Mouse (Mus musculus): ENCODE measurements at regions not wholly inside any gene's neighbourhood (a gene's known extent, or its start where the extent isn't known, plus 50 kb on each side); places are given as distances from the start of the nearest gene placed in this dataset.

GRCm38 (mm10) chr8:93627626-93628025 is 92.0 kb upstream of the Ces5a start:
- Histone ChIP-seq H3K4me3 (ENCODE audit: low read depth, low read length) (no peak overlapping the region), H3K9me3 (ENCODE audit: control insufficient read depth, low read length) (no peaks in the 10 kb centered on the region), H3K4me2 (replicated peaks; ENCODE audit: low read depth) (no peak overlapping the region), H3K27me3 (ENCODE audit: control insufficient read depth, insufficient read depth, low read length) (no peaks in the 10 kb centered on the region), H3K27ac (replicated peaks) (no peak overlapping the region), H3K9ac (ENCODE audit: low read length) (no peak overlapping the region), H3K4me1 (replicated peaks; ENCODE audit: control insufficient read depth, insufficient read depth) (0 out of 2 replicates have a peak, but pooled peaks cover 2% of the 10 kb centered on the region), H3K36me3 (ENCODE audit: control insufficient read depth, insufficient read depth, low read length) (no peaks in the 10 kb centered on the region)
- WGBS = 68% methylated on average over 6 of the region's 6 CpGs
- TF ChIP-seq CTCF (IDR thresholded peaks at IDR 0.05; ENCODE audit: low read depth) = no peak
- TF ChIP-seq EP300 (optimal IDR thresholded peaks at IDR 0.05) = no peak
- ATAC-seq (ENCODE audit: low FRiP score, low TSS enrichment) (no peak), DNase-seq (ENCODE audit: low spot score) (no peak)

GRCm38 (mm10) chr8:93632896-93633295 is 97.3 kb upstream of the Ces5a start:
- Histone ChIP-seq H3K9me3 (ENCODE audit: control insufficient read depth, low read length) (no peaks in the 10 kb centered on the region), H3K27me3 (ENCODE audit: control insufficient read depth, insufficient read depth, low read length) (no peaks in the 10 kb centered on the region), H3K9ac (ENCODE audit: low read length) (no peak overlapping the region), H3K27ac (replicated peaks) (no peak overlapping the region), H3K4me2 (replicated peaks; ENCODE audit: low read depth) (no peak overlapping the region), H3K4me1 (replicated peaks; ENCODE audit: control insufficient read depth, insufficient read depth) (no peaks in the 10 kb centered on the region), H3K4me3 (ENCODE audit: low read depth, low read length) (no peak overlapping the region), H3K36me3 (ENCODE audit: control insufficient read depth, insufficient read depth, low read length) (no peaks in the 10 kb centered on the region)
- ATAC-seq (ENCODE audit: low FRiP score, low TSS enrichment) (no peak), DNase-seq (ENCODE audit: low spot score) (no peak)
- TF ChIP-seq CTCF (IDR thresholded peaks at IDR 0.05; ENCODE audit: low read depth) (no peak), EP300 (optimal IDR thresholded peaks at IDR 0.05) (no peak)
- WGBS = 74% methylated on average over 8 of the region's 8 CpGs

GRCm38 (mm10) chr8:93642770-93643169 is 107.1 kb upstream of the Ces5a start:
- no peak for TF ChIP-seq EP300 (optimal IDR thresholded peaks at IDR 0.05)
- TF ChIP-seq CTCF (IDR thresholded peaks at IDR 0.05; ENCODE audit: low read depth) = no peak
- Histone ChIP-seq H3K9me3 (ENCODE audit: control insufficient read depth, low read length) (no peaks in the 10 kb centered on the region), H3K9ac (ENCODE audit: low read length) (no peak overlapping the region), H3K27ac (replicated peaks) (no peak overlapping the region), H3K4me2 (replicated peaks; ENCODE audit: low read depth) (no peak overlapping the region), H3K27me3 (ENCODE audit: control insufficient read depth, insufficient read depth, low read length) (no peaks in the 10 kb centered on the region), H3K4me3 (ENCODE audit: low read depth, low read length) (no peak overlapping the region), H3K36me3 (ENCODE audit: control insufficient read depth, insufficient read depth, low read length) (no peaks in the 10 kb centered on the region), H3K4me1 (replicated peaks; ENCODE audit: control insufficient read depth, insufficient read depth) (no peaks in the 10 kb centered on the region)
- no peak for DNase-seq (ENCODE audit: low spot score)
- WGBS = 60% methylated on average over 2 of the region's 2 CpGs
- ATAC-seq (ENCODE audit: low FRiP score, low TSS enrichment) = no peak

- Histone ChIP-seq H3K4me3 (ENCODE audit: low read depth, low read length) (no peak overlapping the region), H3K4me1 (replicated peaks; ENCODE audit: control insufficient read depth, insufficient read depth) (no peaks in the 10 kb centered on the region), H3K27ac (replicated peaks) (no peak overlapping the region), H3K36me3 (ENCODE audit: control insufficient read depth, insufficient read depth, low read length) (no peaks in the 10 kb centered on the region), H3K9ac (ENCODE audit: low read length) (no peak overlapping the region), H3K9me3 (ENCODE audit: control insufficient read depth, low read length) (no peaks in the 10 kb centered on the region), H3K27me3 (ENCODE audit: control insufficient read depth, insufficient read depth, low read length) (no peaks in the 10 kb centered on the region), H3K4me2 (replicated peaks; ENCODE audit: low read depth) (no peak overlapping the region)
- DNase-seq (ENCODE audit: low spot score) (no peak), ATAC-seq (ENCODE audit: low FRiP score, low TSS enrichment) (no peak)
- TF ChIP-seq EP300 (optimal IDR thresholded peaks at IDR 0.05) (no peak), CTCF (IDR thresholded peaks at IDR 0.05; ENCODE audit: low read depth) (no peak)
- WGBS = 57% methylated on average over 4 of the region's 4 CpGs
Measured at GRCm38 (mm10) chr8:93643471-93644215, 108.0 kb upstream of the Ces5a start.

GRCm38 (mm10) chr8:93653421-93653820 is 117.8 kb upstream of the Ces5a start:
- no peaks in the 10 kb centered on the region for H3K36me3 ChIP-seq (ENCODE audit: control insufficient read depth, insufficient read depth, low read length)
- no peak overlapping the region for H3K4me2 ChIP-seq (replicated peaks; ENCODE audit: low read depth)
- H3K27me3 ChIP-seq (ENCODE audit: control insufficient read depth, insufficient read depth, low read length) = no peaks in the 10 kb centered on the region
- no peaks in the 10 kb centered on the region for H3K9me3 ChIP-seq (ENCODE audit: control insufficient read depth, low read length)
- ATAC-seq (ENCODE audit: low FRiP score, low TSS enrichment) (no peak), DNase-seq (ENCODE audit: low spot score) (no peak)
- no peaks in the 10 kb centered on the region for H3K4me1 ChIP-seq (replicated peaks; ENCODE audit: control insufficient read depth, insufficient read depth)
- TF ChIP-seq EP300 (optimal IDR thresholded peaks at IDR 0.05) (no peak), CTCF (IDR thresholded peaks at IDR 0.05; ENCODE audit: low read depth) (no peak)
- WGBS = 92% methylated on average over 2 of the region's 2 CpGs
- no peak overlapping the region for H3K9ac ChIP-seq (ENCODE audit: low read length)
- no peak overlapping the region for H3K4me3 ChIP-seq (ENCODE audit: low read depth, low read length)
- H3K27ac ChIP-seq (replicated peaks) = no peak overlapping the region

- TF ChIP-seq CTCF (IDR thresholded peaks at IDR 0.05; ENCODE audit: low read depth) (no peak), EP300 (optimal IDR thresholded peaks at IDR 0.05) (no peak)
- no peaks in the 10 kb centered on the region for H3K9me3 ChIP-seq (ENCODE audit: control insufficient read depth, low read length)
- ATAC-seq (ENCODE audit: low FRiP score, low TSS enrichment) = no peak
- no peak overlapping the region for H3K4me3 ChIP-seq (ENCODE audit: low read depth, low read length)
- H3K9ac ChIP-seq (ENCODE audit: low read length) = no peak overlapping the region
- no peak overlapping the region for H3K4me2 ChIP-seq (replicated peaks; ENCODE audit: low read depth)
- 75% methylated on average over 14 of the region's 14 CpGs for WGBS
- no peak overlapping the region for H3K27ac ChIP-seq (replicated peaks)
- DNase-seq (ENCODE audit: low spot score) = no peak
- H3K27me3 ChIP-seq (ENCODE audit: control insufficient read depth, insufficient read depth, low read length) = no peaks in the 10 kb centered on the region
- H3K4me1 ChIP-seq (replicated peaks; ENCODE audit: control insufficient read depth, insufficient read depth) = no peaks in the 10 kb centered on the region
- no peaks in the 10 kb centered on the region for H3K36me3 ChIP-seq (ENCODE audit: control insufficient read depth, insufficient read depth, low read length)
Measured at GRCm38 (mm10) chr8:93653913-93654705, 118.5 kb upstream of the Ces5a start.

Data from stomach, postnatal 0 days (tissue).